Mouse (Mus musculus) kidney, adult 2 months (tissue): ENCODE measurements around the gene Aldh3b3. TPM values are rescaled to one million over a fixed set of nuclear protein-coding genes. Genes with fewer than 3 reads are reported as not detected.

Experiments
- DNase-seq: peaks from one replicate; pipeline ENCODE4 v3.0.0; 2021
- H3K27ac ChIP-seq: fragments of 200-500 bp; 2 replicates; pipeline ENCODE4 v1.5.1; 2012; ENCODE audit warnings: low read depth, low read length, control low read depth, inconsistent platforms; ENCODE audit not compliant: insufficient read depth
- H3K27me3 ChIP-seq: fragments of 200-500 bp; replicated peaks from 2 replicates; pipeline ENCODE4 v1.6.1; 2012; ENCODE audit warnings: mild to moderate bottlenecking, moderate library complexity, low read length, inconsistent platforms; ENCODE audit not compliant: control insufficient read depth, insufficient read depth
- H3K36me3 ChIP-seq: fragments of 200-500 bp; 2 replicates; pipeline ENCODE4 v1.6.1; 2012; ENCODE audit warnings: mild to moderate bottlenecking, moderate library complexity, low read length, inconsistent platforms; ENCODE audit not compliant: control insufficient read depth, insufficient read depth
- H3K4me1 ChIP-seq: fragments of 200-500 bp; 2 replicates; pipeline ENCODE4 v1.6.1; 2011; ENCODE audit warnings: low read length; ENCODE audit not compliant: control insufficient read depth, insufficient read depth
- H3K4me3 ChIP-seq: fragments of 200-500 bp; 2 replicates; pipeline ENCODE4 v1.5.1; 2011; ENCODE audit warnings: mild to moderate bottlenecking, low read depth, low read length, control low read depth; ENCODE audit not compliant: insufficient read depth
- CTCF ChIP-seq: fragments of 200-500 bp; conservative IDR thresholded peaks from 2 replicates; pipeline ENCODE4 v1.5.1; 2011; ENCODE audit warnings: low read depth, mild to moderate bottlenecking, control low read depth, low read length, moderate library complexity, mixed read lengths; ENCODE audit not compliant: insufficient read depth, insufficient read length
- POLR2A ChIP-seq: fragments of 200-500 bp; IDR thresholded peaks from one replicate; pipeline ENCODE4 v1.6.1; 2011; ENCODE audit warnings: low read depth, low read length, control low read depth
- WGBS: fragments of 180-500 bp; shearing (Covaris S2); methylation state at CpG from one replicate; pipeline ENCODE4 v1.1.7; 2018; 5-methylcytosine and 5-hydroxymethylcytosine counted together
- polyA plus RNA-seq: library from polyadenylated mRNA; depleted of rRNA; stranded (reverse); fragments of >200 nt; gene quantifications from 2 replicates; pipeline ENCODE4 v1.2.3, GENCODE M21; 2012

Aldh3b3 gene
- polyA plus RNA-seq, 1 experiment = 4.7 TPM

DNA sequence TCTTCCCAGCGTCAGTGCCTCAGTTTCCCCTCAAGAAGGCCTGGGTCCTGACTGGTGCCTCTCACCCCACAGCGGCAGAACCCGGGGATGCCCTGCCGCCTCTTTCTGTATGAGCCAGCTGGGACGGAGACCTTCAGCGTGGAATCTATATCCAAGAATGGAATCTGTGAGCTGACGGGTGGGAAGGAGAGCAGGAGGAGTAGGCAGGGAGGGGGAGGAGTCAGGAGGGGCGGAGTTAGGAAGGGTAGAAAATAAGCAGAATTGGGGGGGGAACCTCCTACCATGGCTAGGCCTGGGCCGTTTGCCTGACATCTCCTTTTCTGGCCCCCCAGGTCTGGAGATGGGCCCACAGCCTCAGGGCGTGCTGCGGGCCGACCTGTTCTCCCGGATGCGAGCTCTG lies 29.6 kb downstream of the Aldh3b3 start:
- WGBS = 73% methylated on average over 14 of the region's 14 CpGs
- peak; percentile 58 for DNase-seq
- no peaks in the 10 kb centered on the region for H3K27me3 ChIP-seq
- peaks cover 18% of the 10 kb centered on the region for H3K4me1 ChIP-seq
- no peaks in the 10 kb centered on the region; the same call in 1 of the 2 replicates for H3K36me3 ChIP-seq
- peak overlapping the region; percentile 94; the same call in 1 of the 2 replicates for H3K27ac ChIP-seq
- H3K4me3 ChIP-seq = peak overlapping the region; percentile 51
- TF ChIP-seq CTCF (no peak), POLR2A (no peak)

DNA sequence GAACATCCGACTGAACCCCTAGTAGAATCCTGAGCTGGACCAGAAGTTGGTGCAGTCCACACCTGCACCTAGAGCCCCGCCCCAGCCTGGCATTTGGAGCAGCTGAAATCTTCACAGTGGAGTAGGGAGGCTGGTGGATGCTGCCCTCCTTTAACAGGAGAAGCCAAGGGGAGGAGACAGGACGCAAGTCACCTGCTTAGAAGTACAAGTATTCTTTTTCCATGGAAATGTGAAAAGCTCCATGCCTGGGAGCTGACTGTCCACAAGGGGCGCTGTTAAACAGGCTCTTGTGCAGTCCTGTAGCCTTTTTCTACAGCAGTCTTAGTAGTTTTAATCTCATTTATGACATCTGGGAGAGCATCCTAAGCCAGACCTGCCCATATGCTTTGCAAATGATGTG lies 30.3 kb downstream of the Aldh3b3 start:
- 84% methylated on average over 4 of the region's 4 CpGs for WGBS
- peaks cover 18% of the 10 kb centered on the region for H3K4me1 ChIP-seq
- DNase-seq = peak; percentile 57
- no peaks in the 10 kb centered on the region for H3K27me3 ChIP-seq
- TF ChIP-seq CTCF = peak; percentile 36; the same call in 1 of the 2 replicates
- no peak for TF ChIP-seq POLR2A
- H3K36me3 ChIP-seq = no peaks in the 10 kb centered on the region; the same call in 1 of the 2 replicates
- no peak overlapping the region for H3K27ac ChIP-seq
- H3K4me3 ChIP-seq = peak overlapping the region; percentile 51

DNA sequence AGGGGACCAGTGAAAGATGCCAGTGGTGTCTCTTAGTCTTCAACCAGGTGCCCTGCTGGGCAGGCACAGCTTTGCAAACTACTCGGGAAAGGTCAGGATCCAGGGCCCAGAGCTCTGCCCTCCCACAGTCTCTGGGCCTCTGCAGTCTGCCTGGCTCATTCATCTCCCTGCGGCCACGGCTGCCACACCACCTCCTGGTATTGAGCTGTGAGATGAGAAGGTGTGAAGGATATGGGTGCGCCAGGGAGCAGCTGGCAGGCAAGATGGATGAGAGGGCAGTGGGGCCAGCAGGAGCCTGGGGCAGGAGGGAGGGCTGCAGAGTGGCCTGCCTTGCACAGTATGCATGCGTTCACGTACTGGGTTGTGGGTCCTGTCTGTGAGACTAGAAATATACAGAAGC lies 32.4 kb downstream of the Aldh3b3 start:
- Histone ChIP-seq H3K27me3 (no peaks in the 10 kb centered on the region), H3K4me3 (no peak overlapping the region), H3K4me1 (peaks cover 3% of the 10 kb centered on the region; the same call in 1 of the 2 replicates), H3K36me3 (no peaks in the 10 kb centered on the region; the same call in 1 of the 2 replicates), H3K27ac (no peak overlapping the region)
- TF ChIP-seq CTCF (no peak), POLR2A (peak; percentile 53)
- peak; percentile 49 for DNase-seq
- 55% methylated on average over 6 of the region's 6 CpGs for WGBS

DNA sequence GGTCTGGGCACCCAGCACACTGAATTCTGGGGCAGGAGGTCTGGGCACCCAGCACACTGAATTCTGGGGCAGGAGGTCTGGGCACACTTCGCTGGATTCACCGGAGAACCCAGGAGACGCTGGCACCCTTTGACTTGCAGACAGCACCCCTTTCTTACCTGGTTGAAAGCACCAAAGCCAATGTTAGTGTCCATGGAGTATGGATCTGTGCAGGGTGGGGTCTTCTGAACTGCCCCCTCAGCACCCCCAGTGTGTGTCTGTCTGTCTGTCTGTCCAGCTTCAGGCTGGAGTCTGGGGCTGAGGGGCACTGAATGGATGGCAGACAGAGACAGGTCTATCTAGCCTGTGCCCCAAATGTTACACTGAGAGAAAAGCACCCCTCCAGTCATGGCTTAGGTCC lies 33.1 kb downstream of the Aldh3b3 start:
- H3K4me3 ChIP-seq = no peak overlapping the region
- H3K4me1 ChIP-seq = peaks cover 4% of the 10 kb centered on the region
- TF ChIP-seq POLR2A (no peak), CTCF (no peak)
- no peaks in the 10 kb centered on the region for H3K27me3 ChIP-seq
- peak; percentile 57 for DNase-seq
- no peak overlapping the region for H3K27ac ChIP-seq
- H3K36me3 ChIP-seq = no peaks in the 10 kb centered on the region; the same call in 1 of the 2 replicates
- WGBS = 79% methylated on average over 3 of the region's 3 CpGs

DNA sequence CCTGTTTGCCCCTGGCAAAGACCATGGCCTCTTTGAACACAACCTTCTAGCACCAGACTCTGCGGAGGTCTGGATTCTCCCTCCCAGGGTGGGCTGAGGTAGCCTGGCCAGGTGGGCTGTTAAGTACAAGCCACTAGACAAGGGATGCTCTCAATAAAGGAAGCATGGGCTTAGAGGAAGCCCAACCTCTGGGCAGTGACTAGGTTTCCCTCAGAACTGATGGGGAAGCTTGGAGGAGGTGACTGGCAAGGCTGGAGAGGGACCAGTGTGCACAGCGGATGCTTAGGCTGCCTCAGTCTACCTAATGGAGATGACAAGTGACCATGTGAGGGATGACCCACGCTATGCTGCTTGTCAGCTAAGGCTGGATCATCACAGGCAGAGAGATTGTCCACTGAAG lies 33.5 kb downstream of the Aldh3b3 start:
- Histone ChIP-seq H3K27me3 (no peaks in the 10 kb centered on the region), H3K4me3 (no peak overlapping the region), H3K36me3 (no peaks in the 10 kb centered on the region; the same call in 1 of the 2 replicates), H3K27ac (no peak overlapping the region), H3K4me1 (peaks cover 8% of the 10 kb centered on the region)
- TF ChIP-seq CTCF (no peak), POLR2A (peak; percentile 44)
- 75% methylated on average over 3 of the region's 3 CpGs for WGBS
- peak; percentile 59 for DNase-seq

DNA sequence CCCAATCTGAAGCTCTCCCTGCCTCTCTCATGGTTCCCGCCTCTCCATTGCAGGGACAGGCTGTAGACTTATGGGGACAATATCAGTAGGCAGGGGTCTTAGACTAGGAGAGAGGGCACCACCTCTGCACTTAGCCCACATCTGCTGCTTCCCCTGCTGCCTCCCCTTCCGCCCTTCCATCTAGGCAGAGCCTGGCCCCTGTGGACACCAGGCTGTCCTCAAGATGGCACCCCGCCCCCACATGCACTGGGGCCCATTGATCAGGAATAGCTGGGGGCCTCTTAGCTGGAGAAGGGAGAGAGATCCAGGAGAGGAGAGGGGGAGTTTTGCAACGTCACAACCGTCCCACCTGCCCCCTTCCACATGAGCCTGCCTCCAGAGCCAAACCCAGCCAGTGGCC lies 34.0 kb downstream of the Aldh3b3 start, which contains the start of gene Tbx10:
Tbx10 (plus strand) TSS at position 337 of the 400 bp plus-strand sequence.
- TF ChIP-seq CTCF = no peak
- no peak for TF ChIP-seq POLR2A
- Histone ChIP-seq H3K27ac (no peak within 1 kb of the TSS), H3K36me3 (no peaks in the 10 kb centered on the region; the same call in 1 of the 2 replicates), H3K27me3 (no peaks in the 10 kb centered on the region), H3K4me3 (no peak within 1 kb of the TSS), H3K4me1 (peaks cover 13% of the 10 kb centered on the region)
- 61% methylated on average over 5 of the region's 5 CpGs for WGBS
- DNase-seq = peak; percentile 47

DNA sequence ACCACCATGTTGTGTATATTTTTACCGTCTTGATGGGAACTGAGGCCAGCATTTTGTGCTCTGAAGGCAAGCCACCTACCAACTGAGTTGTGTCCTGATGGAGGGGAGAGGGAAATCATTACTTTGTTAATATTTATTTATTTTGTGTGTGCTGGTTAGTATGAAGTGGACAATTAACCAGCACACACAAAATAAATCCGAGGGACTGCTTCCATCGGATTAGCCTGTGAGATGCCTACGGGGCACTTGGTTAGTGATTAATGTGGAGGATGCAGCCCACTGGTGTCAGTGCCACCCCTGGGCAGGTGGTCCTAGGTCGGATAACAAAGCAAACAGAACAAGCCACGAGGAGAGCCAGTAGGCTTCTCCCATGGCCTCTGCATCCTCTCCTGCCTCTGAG lies 36.5 kb downstream of the Aldh3b3 start:
- WGBS = 34% methylated on average over 6 of the region's 6 CpGs
- no peaks in the 10 kb centered on the region; the same call in 1 of the 2 replicates for H3K36me3 ChIP-seq
- TF ChIP-seq POLR2A = no peak
- no peak for TF ChIP-seq CTCF
- no peak overlapping the region for H3K4me3 ChIP-seq
- H3K4me1 ChIP-seq = peaks cover 16% of the 10 kb centered on the region
- no peaks in the 10 kb centered on the region for H3K27me3 ChIP-seq
- DNase-seq = peak; percentile 59
- peak overlapping the region; percentile 45; the same call in 1 of the 2 replicates for H3K27ac ChIP-seq
